Mouse (Mus musculus): ENCODE measurements around the gene Shroom3.

Gene Shroom3

DNA sequence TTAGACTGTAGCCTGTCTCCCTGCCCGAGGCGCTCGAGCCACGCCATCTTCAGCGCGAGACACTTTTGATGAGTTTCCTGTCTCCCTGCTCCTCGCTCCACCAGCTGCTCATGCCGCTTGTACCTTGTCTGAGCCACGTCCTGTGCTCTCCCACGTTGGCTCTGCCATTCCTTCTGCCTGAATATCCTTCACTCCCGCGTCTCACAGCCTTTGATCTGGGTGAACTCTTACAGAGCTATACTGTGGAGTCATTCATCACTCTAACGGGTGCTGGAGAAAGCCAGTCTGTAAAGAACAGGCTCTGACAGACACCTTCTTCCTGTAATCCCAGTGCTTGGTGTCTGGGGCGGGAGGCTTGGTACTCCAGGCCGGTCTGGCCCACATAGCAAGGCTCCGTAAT lies 248.1 kb downstream of the Shroom3 start:
- DNase-seq (ENCODE audit: low read depth, low spot score): no peak

DNA sequence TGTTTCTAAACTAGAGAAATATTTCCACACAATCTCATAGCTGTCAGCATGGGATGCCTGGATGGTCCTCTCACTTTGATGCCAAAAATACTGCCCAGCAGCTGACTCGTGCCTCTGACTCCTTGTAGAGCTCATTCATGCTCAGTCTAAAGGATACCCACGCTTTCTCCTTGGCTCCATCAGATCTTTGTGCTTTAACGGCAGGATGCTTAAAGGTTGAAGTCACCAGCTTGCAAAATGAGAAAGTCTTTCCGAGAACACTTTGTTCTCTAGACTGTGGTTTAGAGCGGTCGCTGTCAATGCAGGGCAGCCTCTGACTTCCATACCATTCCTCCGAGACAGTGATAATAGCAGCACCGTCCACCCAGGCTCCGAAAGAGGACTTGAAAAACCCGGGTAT lies 249.8 kb downstream of the Shroom3 start:
- DNase-seq (ENCODE audit: low read depth, low spot score): no peak

DNA sequence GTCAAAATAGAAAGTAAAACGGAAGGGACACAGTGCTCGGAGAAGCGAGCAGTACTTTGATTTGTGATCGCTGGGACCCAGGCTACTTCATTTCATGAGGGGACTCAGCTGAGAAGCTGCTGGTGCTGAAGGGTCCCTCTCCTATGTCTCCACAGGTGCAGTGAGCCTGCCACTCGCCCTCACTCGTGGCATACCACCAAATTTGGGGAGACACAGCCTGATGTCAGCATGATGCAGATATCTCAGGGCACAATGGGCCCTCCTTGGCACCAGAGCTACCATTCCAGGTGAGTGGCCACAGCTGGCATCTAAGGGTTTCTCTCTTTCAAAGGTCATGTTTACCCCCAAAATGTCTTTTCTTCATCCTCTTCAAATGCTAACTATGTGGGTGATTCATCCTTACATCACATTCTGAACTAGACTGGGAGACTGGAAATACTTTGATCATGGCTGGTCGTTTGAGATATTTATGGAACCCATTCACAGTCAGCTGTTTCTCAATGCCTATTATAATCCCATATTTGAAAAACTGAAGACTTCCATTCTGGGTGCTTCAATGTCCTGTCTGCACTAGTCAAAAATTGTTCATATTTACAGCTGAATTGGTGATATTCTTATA lies 250.5 kb downstream of the Shroom3 start:
- no peak for DNase-seq (ENCODE audit: low read depth, low spot score)

DNA sequence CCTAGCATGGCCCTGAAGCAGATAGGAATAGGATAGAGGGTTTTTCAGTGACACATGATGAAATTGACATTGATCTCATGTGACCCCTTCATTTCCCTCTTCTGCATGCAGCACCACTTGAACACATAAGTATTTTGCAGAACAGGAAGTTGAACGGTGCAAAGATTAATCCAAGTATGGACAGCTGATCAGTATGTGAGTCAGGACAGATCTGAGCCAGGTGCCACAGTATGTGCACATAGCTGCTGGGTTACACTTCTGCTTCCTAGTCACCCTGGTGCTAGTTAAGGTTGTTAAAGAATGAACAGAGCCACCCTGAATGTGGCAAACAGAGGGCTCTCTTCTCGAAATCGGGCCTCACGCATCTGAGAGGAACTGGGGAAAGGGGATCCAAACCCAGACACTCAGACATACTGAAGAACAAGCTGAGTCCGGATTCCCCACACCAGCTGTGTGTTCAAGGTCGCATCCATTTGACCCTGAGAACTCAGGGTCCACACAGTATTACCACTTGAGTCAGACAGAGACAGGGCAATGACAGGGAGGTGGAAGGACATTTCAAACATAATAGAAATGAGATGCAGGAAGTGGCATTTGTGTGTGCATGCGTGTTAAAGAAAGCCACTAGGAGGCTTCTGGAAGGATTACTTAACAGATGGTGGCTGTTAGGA lies 251.2 kb downstream of the Shroom3 start:
- DNase-seq (ENCODE audit: low read depth, low spot score): no peak

DNA sequence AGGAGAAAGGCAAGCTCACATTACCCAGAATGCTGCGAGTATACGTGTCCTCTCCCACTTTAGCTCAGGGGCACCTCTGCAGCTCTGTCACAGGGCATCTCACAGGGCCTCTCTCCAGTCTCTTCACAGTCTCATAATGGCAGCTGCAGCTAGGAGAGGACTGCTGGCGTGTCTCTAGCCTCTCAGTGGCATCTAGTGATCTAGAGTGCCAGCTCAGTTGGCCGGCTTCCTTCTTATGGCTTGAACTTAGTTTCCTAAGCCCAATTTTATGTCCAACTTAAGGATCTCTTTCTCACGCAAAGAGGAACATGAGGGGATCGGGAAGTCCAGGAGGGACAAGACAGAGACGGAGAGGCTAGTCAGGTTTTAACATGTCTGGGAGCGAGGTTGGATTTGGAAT lies 252.6 kb downstream of the Shroom3 start:
- no peak for DNase-seq (ENCODE audit: low read depth, low spot score)

DNA sequence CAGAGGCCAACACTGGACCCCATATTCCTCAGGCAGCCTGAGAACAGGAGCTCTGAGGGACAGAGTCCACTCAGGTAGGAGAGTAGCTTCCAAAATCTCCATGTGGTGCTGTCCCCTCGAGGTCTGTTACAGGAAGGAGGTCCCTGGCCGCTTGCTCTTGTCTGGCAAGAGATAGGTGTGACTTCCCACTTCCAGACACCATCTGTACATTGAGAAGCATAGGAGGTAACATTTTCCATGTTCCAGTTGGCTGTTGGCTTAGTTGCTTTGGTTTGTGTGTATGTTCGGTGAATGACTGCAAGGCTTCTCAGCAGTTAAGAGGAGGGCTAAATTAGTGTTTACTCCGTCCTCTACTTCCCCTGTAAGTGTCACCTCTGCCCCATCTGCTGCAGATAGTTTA lies 254.5 kb downstream of the Shroom3 start:
- DNase-seq (ENCODE audit: low read depth, low spot score): no peak

DNA sequence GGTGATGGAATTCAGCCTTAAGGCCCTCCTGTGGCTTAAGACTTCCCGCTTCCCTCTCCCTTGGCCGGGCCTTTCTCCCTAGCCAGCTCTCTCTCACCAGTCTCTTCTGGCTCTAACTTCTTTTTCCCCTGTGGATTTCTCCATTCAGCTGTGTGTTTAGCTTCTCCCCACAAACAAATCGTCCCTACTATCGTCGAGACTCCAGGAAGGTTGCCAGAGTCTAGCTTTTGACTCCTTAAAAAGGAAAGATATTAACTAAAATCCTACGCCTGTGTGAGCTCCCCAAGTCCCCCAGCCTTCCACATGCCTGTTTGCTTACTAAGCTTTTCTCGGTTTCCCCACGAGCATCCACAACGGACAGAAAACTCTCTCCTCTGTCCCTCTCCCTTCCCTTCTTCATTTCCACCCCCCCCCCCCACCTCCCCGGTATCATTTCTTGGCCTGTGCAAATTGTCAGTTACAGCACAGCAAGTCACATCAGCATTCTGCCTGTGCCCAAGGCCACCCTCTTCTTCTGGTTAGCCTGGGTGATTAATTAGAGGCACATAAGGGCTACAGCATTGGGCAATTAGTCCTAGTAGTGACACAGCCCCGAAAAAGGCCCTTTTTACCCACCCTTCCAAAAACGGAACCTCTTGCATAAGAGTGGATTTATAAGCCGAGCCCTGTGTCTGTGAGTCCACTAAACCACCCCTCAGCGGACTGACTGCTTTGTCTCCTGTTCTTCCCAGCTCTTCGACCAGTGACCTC lies 256.2 kb downstream of the Shroom3 start:
- no peak for DNase-seq (ENCODE audit: low read depth, low spot score)

DNA sequence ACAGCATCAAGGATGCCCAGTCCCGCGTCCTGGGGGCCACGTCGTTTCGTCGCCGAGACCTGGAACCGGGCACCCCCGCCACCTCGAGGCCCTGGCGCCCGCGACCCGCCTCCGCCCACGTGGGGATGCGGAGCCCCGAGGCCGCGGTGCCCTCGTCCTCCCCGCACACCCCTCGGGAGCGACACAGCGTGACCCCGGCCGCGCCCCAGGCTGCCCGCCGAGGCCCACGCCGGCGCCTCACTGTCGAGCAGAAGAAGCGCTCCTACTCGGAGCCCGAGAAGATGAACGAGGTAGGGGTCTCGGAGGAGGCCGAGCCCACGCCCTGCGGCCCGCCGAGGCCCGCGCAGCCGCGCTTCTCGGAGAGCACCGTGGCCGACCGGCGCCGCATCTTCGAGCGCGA lies 258.9 kb downstream of the Shroom3 start:
- DNase-seq (ENCODE audit: low read depth, low spot score): no peak

DNA sequence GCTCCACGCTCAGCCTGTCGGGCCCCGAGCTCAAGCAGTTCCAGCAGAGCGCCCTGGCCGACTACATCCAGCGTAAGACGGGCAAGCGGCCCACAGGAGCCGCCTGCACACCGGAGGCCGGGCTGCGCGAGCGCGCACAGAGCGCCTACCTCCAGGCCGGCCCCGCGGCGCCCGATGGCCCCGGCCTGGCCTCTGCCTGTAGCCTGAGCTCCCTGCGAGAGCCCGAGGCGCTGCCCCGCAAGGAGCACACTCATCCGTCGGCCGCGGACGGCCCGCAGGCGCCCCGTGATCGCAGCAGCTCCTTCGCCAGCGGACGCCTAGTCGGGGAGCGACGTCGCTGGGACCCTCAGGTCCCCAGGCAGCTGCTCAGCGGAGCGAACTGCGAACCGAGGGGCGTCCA lies 259.3 kb downstream of the Shroom3 start:
- no peak for DNase-seq (ENCODE audit: low read depth, low spot score)

DNA sequence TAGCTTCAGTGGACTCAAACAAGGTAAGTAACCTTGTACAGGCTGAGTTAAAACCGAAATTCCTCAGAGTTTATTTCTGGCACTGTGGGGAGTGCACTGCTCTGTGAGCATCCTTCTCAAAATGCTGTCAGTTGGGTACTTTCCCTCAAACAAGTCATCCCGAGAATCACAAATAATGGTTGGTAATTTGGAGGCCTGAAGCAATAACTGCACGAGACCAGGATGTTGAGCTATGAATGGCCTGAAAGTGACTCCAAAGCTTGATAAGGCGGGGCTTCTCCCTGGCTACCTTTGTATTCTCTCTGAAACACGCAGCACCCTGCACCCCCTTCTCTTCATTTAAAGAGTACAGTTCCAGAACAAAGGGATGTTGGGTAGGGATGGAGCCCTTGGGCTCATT lies 261.6 kb downstream of the Shroom3 start:
- no peak for DNase-seq (ENCODE audit: low read depth, low spot score)

DNA sequence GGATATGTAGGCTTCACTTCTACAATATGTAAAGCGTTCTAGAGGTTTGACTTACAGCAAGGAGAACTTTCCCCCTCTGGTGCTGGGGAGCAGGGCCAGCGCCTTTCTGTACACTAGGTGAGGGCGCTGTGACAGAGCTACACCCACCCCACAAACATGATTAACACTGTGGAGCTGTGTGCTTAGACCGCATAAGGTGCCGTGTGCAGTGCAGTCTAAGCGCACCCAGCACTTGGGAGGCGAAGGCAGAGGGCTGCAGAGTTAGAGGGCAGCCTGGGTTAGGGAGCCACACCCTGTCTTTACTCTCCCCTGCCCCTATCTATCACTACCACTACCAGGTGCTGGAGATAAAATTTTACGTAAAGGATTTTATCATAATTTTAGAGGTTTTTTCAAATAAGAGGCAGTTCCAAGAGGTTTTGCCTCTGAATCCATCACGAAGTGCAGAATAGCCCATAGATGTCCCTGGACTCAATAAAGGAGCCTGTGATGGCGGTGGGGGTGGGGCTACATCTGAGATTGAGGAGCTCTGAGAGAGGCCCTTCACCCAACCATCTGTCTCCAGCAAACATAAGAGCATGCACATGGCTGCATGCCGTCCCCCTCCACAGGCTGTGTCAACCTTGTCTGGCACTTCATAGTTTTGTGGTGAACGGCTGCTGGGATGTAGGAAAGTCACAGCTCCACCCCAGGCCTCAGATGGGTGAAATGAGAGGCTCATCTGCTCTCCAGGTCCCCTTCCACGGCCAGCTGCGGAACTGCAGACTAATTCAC lies 265.9 kb downstream of the Shroom3 start:
- no peak for DNase-seq (ENCODE audit: low read depth, low spot score)

DNA sequence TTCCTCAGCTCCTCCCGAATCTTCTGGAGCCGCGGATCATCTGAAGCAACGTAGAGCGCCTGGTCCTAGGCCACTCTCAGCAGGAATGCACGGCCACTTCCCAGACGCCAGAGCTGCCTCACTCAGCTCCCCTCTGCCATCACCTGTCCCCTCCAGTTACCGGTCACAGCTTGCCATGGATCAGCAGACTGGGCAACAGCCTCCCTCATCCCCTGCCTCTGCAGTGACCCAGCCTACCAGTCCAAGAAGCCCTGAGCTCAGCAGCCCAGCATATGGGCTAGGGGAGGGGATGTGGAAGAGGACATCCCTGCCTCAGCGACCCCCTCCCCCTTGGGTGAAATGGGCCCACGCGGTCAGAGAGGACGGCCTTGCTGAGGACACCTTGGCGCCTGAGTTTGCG lies 267.3 kb downstream of the Shroom3 start:
- no peak for DNase-seq (ENCODE audit: low read depth, low spot score)

DNA sequence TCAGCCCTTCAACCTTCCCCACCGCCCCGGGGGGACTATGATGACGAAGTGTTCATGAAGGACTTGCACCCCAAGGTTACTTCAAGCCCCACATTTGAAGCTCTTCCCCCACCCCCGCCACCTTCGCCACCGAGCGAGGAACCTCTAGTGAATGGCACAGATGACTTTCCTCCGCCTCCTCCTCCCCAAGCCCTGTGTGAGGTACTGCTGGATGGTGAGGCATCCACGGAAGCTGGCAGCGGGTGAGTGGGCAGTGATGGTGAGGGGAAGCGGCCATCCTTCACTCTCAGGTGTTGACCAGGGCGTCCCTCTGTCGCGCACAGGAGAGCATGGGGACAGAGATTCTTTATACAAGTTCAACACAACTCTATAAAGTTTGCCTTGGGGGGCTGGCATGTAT lies 267.8 kb downstream of the Shroom3 start:
- DNase-seq (ENCODE audit: low read depth, low spot score): no peak

DNA sequence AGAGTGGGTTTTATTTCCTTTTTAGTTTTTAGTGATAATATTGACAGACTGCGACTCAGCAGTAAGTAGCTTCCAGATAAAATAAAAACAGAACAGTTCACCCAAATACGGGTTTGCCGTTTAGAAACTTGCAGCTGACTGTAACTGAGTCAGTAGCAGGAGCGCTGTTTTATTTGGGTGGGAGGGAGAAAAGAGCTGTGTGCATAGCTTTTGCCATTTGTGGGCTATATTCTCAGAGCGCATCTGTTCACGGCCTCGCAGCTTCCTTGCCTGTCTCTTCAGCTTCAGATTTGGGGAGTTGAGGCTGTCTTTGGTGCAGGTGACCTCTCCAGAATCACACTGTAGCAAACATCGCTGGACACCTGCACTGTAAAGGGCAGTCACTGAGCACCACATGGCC lies 270.6 kb downstream of the Shroom3 start:
- DNase-seq (ENCODE audit: low read depth, low spot score): no peak

DNA sequence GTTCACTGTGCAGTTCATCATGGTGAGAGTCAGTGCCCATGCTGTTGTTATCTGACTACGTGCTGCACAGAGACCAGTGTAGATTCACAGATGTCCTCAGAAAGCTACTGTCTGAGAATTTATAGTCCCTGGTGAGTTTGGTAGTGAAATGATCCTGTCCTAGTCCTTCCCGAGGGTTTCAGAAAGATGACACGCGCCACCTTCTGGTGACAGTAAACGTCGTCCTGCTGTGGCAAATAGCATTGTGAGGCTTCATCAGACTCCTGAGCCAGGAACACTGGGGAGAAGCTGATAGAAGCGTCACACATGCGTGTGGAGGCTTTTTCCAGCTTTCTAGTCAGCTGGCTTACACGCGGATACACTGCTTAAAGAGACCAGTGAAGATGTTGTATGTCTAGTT lies 271.1 kb downstream of the Shroom3 start:
- DNase-seq (ENCODE audit: low read depth, low spot score): no peak

DNA sequence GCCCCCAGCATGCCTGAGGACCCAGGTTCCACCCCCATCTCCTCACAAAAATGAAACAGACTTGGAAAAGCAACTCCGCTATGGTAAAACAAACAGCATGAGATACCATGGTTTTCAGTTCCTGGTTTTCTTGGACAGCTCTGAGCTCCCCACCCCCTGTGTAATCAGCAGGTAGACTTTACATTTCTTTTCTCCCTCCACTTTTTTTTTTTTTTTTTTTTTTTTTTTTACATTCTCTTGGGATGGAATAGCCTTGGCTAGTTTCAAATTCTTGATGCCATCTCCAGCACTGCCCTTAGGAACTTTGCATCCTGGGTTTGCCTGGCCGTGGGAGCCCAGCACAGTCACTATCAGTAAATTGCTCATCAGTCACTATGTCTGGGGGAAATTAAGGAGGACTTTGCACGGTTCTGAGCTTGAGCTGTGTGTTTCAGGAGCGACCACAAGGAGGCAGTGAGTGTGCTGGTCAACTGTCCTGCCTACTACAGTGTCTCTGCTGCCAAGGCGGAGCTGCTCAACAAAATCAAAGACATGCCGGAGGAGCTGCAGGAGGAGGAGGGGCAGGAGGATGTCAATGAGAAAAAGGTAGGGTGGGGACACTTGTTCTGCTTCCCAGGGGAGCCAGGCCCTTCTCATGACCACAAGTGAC lies 271.7 kb downstream of the Shroom3 start:
- DNase-seq (ENCODE audit: low read depth, low spot score): no peak

DNA sequence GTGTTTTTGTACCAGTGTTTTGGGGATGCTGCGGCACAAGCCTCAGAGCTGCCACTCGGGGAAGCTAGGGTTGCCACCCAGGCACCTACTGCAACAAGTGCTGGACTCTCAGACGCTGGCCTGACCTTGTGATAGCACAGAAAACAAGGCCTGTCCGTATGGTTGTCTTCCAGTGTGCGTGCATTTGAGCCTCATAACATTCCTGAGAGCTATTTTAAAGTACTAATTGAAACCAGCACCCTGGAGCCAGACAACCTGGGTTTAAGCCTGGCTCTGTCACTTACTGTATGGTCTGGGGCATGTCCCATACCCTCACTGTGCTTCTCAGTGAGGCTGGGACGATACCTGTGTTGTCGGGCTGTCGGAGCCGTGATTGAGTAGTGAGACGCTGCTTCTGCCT lies 276.1 kb downstream of the Shroom3 start:
- no peak for DNase-seq (ENCODE audit: low read depth, low spot score)

DNA sequence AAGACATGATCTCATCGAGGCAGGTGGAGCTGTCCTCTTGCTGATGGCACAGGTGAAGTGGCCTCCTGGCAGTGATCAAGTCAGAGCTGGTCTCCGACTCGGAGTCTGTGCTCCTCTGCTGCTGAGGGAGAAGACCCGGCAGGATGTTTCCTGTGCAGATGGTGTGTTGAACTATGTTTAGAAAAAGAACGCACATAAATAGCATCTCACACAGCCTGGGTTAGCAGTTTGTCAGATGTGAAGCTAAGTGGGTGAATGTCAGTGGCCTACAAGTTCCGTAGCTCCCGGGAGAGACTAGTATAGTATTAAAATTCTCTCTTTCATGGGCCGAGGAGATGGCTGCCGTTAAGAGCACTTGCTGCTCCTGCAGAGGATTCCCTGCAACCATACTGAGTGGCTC lies 276.5 kb downstream of the Shroom3 start:
- DNase-seq (ENCODE audit: low read depth, low spot score): no peak

DNA sequence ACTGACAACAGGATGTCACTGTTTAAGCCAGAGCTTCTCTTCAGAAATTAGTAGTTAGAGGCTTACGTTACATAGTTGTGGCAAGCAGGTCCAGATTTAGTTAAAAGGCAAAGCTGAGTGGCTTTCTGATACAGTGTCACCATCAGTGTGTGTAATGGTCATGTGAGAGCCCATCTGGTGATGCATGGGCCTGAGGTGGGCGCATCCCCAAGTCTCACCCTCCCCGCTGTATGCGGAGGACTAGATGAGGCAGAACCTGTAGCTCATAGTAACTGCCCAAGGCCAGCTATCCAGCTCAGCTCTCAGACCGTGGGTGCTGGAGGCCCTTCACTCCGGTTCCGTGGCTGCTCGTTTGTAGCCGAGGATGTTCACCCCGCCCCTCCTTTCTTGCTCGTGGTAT lies 278.1 kb downstream of the Shroom3 start:
- DNase-seq (ENCODE audit: low read depth, low spot score): no peak

DNA sequence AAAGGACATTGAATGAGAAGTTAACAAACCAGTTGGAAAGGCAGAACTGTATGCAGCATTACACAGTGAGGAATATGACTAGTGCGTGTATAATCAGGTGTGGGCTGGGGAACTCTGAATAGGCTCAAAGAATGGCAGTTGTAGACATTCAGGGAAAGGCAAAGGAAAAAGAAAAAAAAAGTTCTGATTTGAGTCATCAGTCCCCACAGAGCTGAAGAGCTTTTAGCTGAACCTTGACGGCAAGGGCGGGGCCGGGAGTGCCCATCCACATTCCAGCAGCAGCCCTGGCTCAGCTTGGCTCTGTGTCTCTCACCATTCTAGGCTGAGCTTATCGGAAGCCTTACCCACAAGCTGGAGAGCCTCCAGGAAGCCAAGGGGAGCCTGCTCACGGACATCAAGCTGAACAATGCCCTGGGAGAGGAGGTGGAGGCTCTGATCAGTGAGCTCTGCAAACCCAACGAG lies 278.6 kb downstream of the Shroom3 start:
- no peak for DNase-seq (ENCODE audit: low read depth, low spot score)

DNA sequence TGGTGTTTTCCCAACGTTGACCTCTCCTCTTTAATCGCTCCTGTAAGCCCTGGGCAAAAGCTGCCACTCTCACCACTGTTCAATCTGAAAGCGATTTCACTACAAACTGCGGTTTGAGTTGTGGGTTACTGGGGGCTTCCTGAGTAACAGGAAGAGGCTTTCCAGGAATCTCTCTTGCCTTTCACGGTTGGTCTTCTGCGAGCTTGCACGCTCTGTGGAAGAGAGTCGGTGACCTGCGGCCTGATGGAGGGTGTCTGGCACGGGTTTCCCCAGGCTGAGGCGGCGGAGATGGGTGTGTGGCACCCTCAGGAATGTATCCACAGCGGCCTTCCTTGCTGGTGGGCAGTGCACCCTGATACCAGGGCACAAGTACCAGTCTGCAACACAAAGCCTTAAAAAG lies 281.5 kb downstream of the Shroom3 start:
- DNase-seq (ENCODE audit: low read depth, low spot score): no peak

DNA sequence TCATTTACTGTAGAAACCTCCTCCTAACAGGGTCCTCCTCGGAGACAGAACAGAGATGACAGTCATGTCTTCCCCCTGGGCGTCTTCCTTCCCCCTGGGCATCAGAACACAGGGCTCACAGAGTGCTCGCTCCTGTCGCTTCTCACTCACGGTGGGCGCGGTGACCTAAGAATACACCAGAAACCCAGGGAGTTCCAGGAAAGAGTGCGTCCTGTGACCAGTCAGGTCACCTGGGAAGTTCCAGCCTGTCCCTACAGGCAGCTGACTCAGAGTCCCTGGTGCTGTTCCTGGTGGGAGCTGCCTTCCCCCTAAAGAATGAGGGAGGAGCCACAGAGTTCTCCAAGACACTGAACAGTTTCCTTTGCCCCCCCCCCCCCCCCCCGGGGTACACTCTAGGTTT lies 283.9 kb downstream of the Shroom3 start:
- no peak for DNase-seq (ENCODE audit: low read depth, low spot score)

All from CD4-positive helper T cell, adult 2 months (primary cell).